Mouse (Mus musculus) midbrain, embryonic 12.5 days (tissue): ENCODE results near the gene Ccer1. TPM values are rescaled to one million over a fixed set of nuclear protein-coding genes. Genes with fewer than 3 reads are reported as not detected.
A peak's percentile ranks its signal among the peaks of the same experiment; 100 is the strongest.

Source experiments
- ATAC-seq: fragments of 200-750 bp; cut with Nextera tagmentation; 2 replicates; pipeline ENCODE4 v1.8.0; 2017; ENCODE audit warnings: low read depth, moderate TSS enrichment, moderate library complexity; ENCODE audit not compliant: low FRiP score
- H3K27ac ChIP-seq: fragments of 300-500 bp; sonication (generic); replicated peaks from 2 replicates; pipeline ENCODE4 v1.5.1; 2016; ENCODE audit warnings: mild to moderate bottlenecking
- H3K27me3 ChIP-seq: fragments of 300-500 bp; sonication (generic); 2 replicates; pipeline ENCODE4 v1.6.1; 2016; ENCODE audit warnings: mild to moderate bottlenecking
- H3K36me3 ChIP-seq: fragments of 300-500 bp; sonication (generic); 2 replicates; pipeline ENCODE4 v1.6.1; 2016
- H3K4me1 ChIP-seq: fragments of 300-500 bp; sonication (generic); 2 replicates; pipeline ENCODE4 v1.6.1; 2016
- H3K4me2 ChIP-seq: fragments of 300-500 bp; sonication (generic); replicated peaks from 2 replicates; pipeline ENCODE4 v1.6.1; 2016; ENCODE audit warnings: mild to moderate bottlenecking, moderate library complexity
- H3K4me3 ChIP-seq: fragments of 300-500 bp; sonication (generic); 2 replicates; pipeline ENCODE4 v1.5.1; 2016; ENCODE audit warnings: mild to moderate bottlenecking
- H3K9ac ChIP-seq: fragments of 300-500 bp; sonication (generic); replicated peaks from 2 replicates; pipeline ENCODE4 v1.6.1; 2016; ENCODE audit warnings: mild to moderate bottlenecking, moderate library complexity
- H3K9me3 ChIP-seq: fragments of 300-500 bp; sonication (generic); 2 replicates; pipeline ENCODE4 v1.6.1; 2016; ENCODE audit warnings: mild to moderate bottlenecking
- WGBS: fragments of 180-500 bp; shearing (Covaris S2); methylation state at CpG from one replicate; pipeline ENCODE4 v1.1.7; 2016; 5-methylcytosine and 5-hydroxymethylcytosine counted together
- polyA plus RNA-seq: library from polyadenylated mRNA; unstranded; fragments of >200 nt; fragmentation: Nextera tagmentation; extraction: Ambion mirVana; gene quantifications from 2 replicates; pipeline ENCODE4 v1.2.1, GENCODE M21; 2016

Ccer1 gene
- not detected in 2 replicates for polyA plus RNA-seq

DNA sequence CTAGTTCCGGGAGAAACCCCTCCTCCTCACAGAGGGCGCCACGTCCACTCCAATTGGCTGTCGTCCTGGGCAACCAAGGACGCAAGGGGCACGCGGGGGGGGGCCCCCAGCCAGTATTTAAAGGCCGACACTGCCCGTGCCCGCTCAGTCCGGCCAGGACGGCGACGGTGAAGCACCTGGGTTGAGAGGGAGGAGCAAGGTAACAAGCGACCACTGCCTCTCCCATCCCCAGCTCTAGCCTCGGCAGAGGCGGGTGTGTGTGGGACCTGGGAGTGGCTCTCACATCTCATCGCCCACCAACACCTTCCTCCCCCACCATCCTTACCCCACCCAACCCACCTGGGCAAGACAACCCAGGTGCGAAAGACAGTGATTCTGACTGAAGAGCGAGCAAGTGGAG is at the start of gene Ccer1:
Gene Ccer1 (plus strand): TSS at position 147 of the 400 bp plus-strand sequence.
- no peak within 1 kb of the TSS for H3K27ac ChIP-seq
- 72% methylated on average over 20 of the region's 20 CpGs for WGBS
- no peak within 1 kb of the TSS for H3K9ac ChIP-seq
- H3K4me2 ChIP-seq = no peak within 1 kb of the TSS
- H3K4me3 ChIP-seq = no peak within 1 kb of the TSS
- ATAC-seq = no peak; the same call in 1 of the 2 replicates
- H3K27me3 ChIP-seq = no peaks in the 10 kb centered on the region
- no peaks in the 10 kb centered on the region for H3K4me1 ChIP-seq
- H3K9me3 ChIP-seq = peaks cover 7% of the 10 kb centered on the region; the same call in 1 of the 2 replicates
- no peaks in the 10 kb centered on the region for H3K36me3 ChIP-seq

DNA sequence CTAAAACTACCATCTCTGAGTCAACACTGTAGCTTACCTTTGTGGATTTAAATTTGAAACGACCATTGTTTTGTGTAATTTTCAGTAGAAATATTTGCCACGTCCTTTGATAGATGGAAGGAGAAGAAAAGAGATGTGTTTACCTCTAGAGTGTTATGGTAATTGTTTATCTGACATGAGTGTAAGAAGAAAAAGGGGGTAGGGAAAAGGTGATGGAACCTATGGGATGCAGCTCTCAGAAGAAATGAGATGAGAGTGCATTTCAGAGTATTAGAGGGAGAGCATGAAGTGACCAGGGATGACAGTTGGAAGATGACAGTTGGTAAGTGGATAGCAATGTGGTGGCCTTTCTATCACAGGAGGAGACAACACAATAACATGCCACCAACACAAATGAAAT is 49.1 kb upstream of the Ccer1 start, which contains the start of gene Epyc:
Gene Epyc (plus strand): TSS at position 301 of the 400 bp plus-strand sequence.
- Histone ChIP-seq H3K4me2 (no peak within 1 kb of the TSS), H3K9me3 (no peaks in the 10 kb centered on the region), H3K9ac (no peak within 1 kb of the TSS), H3K27ac (no peak within 1 kb of the TSS), H3K4me1 (no peaks in the 10 kb centered on the region), H3K27me3 (no peaks in the 10 kb centered on the region), H3K36me3 (no peaks in the 10 kb centered on the region), H3K4me3 (no peak within 1 kb of the TSS)
- 94% methylated on average over 2 of the region's 2 CpGs for WGBS
- no peak for ATAC-seq

GRCm38 (mm10) chr10:97650334-97650733 is 42.5 kb upstream of the Ccer1 start:
- no peak for ATAC-seq
- no peak overlapping the region for H3K4me3 ChIP-seq
- no peaks in the 10 kb centered on the region for H3K27me3 ChIP-seq
- H3K36me3 ChIP-seq = no peaks in the 10 kb centered on the region
- no peaks in the 10 kb centered on the region for H3K9me3 ChIP-seq
- H3K4me2 ChIP-seq = no peak overlapping the region
- no peak overlapping the region for H3K27ac ChIP-seq
- H3K9ac ChIP-seq = no peak overlapping the region
- 66% methylated on average over 2 of the region's 2 CpGs for WGBS
- no peaks in the 10 kb centered on the region for H3K4me1 ChIP-seq

DNA sequence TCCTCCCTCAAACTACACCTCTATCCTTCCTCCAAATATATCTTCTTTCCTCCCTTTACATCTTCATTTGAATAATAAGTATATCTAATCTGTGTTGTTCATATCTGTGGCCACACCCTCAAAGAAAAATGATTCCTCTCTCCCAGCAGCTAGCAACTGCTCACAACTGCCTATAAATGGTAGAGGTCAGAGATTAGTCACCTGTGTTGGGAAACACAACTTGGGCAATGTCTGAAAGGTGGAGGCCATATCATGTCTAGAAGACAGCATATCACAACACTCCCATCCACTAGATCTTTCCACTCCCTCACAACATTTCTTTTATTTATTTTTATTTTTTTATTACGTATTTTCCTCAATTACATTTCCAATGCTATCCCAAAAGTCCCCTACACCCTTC is 33.4 kb upstream of the Ccer1 start:
- Histone ChIP-seq H3K27ac (no peak overlapping the region), H3K4me3 (no peak overlapping the region), H3K36me3 (no peaks in the 10 kb centered on the region), H3K9ac (no peak overlapping the region), H3K9me3 (no peaks in the 10 kb centered on the region), H3K27me3 (no peaks in the 10 kb centered on the region), H3K4me2 (no peak overlapping the region), H3K4me1 (no peaks in the 10 kb centered on the region)
- ATAC-seq = no peak
- 85% methylated on average over 1 of the region's 1 CpGs for WGBS

- no peaks in the 10 kb centered on the region for H3K4me1 ChIP-seq
- no peaks in the 10 kb centered on the region for H3K27me3 ChIP-seq
- no peak overlapping the region for H3K9ac ChIP-seq
- ATAC-seq = no peak
- no peak overlapping the region for H3K4me3 ChIP-seq
- H3K4me2 ChIP-seq = no peak overlapping the region
- H3K36me3 ChIP-seq = no peaks in the 10 kb centered on the region
- H3K27ac ChIP-seq = no peak overlapping the region
- H3K9me3 ChIP-seq = no peaks in the 10 kb centered on the region
- 64% methylated on average over 4 of the region's 4 CpGs for WGBS
These were observed 24.2 kb upstream of the Ccer1 start for GRCm38 (mm10) chr10:97668656-97669055.

GRCm38 (mm10) chr10:97670202-97670601 is 22.7 kb upstream of the Ccer1 start:
- Histone ChIP-seq H3K4me3 (no peak overlapping the region), H3K9ac (no peak overlapping the region)
- ATAC-seq = no peak

GRCm38 (mm10) chr10:97673239-97673638 is 19.6 kb upstream of the Ccer1 start:
- Histone ChIP-seq H3K4me1 (no peaks in the 10 kb centered on the region), H3K4me2 (no peak overlapping the region), H3K4me3 (no peak overlapping the region), H3K27ac (no peak overlapping the region), H3K9ac (no peak overlapping the region), H3K9me3 (no peaks in the 10 kb centered on the region), H3K36me3 (no peaks in the 10 kb centered on the region), H3K27me3 (no peaks in the 10 kb centered on the region)
- WGBS = 80% methylated on average over 2 of the region's 2 CpGs
- no peak for ATAC-seq

More at GRCm38 (mm10) chr10:97670202-97670601, 22.7 kb upstream of the Ccer1 start:
- Histone ChIP-seq H3K36me3 (no peaks in the 10 kb centered on the region), H3K27ac (no peak overlapping the region), H3K9me3 (no peaks in the 10 kb centered on the region), H3K4me2 (no peak overlapping the region), H3K27me3 (no peaks in the 10 kb centered on the region), H3K4me1 (no peaks in the 10 kb centered on the region)
- WGBS = 65% methylated on average over 4 of the region's 4 CpGs

DNA sequence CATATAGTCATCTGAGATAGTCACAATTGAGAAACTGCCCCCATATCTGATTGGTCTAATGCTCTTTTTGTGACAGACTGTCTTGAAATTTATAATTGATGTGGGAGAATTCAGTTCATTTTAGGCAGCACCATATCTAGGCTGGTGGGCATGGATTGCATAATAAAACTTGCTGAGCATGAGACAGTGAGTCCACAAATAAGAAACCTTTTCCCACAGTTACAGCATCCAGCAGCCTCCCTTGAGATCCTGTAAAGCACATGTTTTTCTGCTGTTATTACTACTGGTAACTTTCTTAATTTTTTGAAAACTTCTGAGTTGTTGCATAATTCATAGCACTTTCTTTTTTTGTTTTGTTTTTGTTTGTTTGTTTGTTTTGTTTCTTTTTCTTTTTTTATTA is 9.9 kb upstream of the Ccer1 start:
- no peaks in the 10 kb centered on the region for H3K27me3 ChIP-seq

DNA sequence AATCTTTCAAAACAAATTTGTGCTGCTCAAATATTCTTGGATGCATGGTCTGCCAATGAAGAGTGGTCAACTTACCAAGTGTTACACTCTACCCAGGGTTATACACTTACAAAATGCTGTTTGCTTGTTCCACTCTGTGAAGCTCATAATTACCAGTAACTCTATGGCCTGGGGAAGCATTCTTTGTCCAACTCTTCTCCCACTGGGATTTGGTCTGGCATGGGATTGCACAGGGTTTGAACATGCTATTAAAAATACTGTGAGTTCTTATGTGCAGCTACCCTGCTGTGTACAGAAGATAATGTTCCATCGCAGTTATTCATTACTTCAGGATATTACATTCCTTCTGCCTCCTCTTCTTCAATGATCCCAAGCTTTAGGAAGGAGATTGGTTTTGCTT is 5.7 kb upstream of the Ccer1 start:
- no peaks in the 10 kb centered on the region for H3K9me3 ChIP-seq
- H3K4me3 ChIP-seq = no peak overlapping the region
- H3K4me1 ChIP-seq = no peaks in the 10 kb centered on the region
- no peak overlapping the region for H3K9ac ChIP-seq
- no peak overlapping the region for H3K4me2 ChIP-seq
- WGBS = 90% methylated on average over 1 of the region's 1 CpGs
- H3K36me3 ChIP-seq = no peaks in the 10 kb centered on the region
- no peak for ATAC-seq
- no peak overlapping the region for H3K27ac ChIP-seq
- no peaks in the 10 kb centered on the region for H3K27me3 ChIP-seq

More for the DNA sequence above, 9.9 kb upstream of the Ccer1 start:
- no peak overlapping the region for H3K4me2 ChIP-seq
- H3K4me3 ChIP-seq = no peak overlapping the region
- no peaks in the 10 kb centered on the region for H3K36me3 ChIP-seq
- H3K27ac ChIP-seq = no peak overlapping the region
- no peak overlapping the region for H3K9ac ChIP-seq
- ATAC-seq = no peak
- no peaks in the 10 kb centered on the region for H3K4me1 ChIP-seq
- H3K9me3 ChIP-seq = no peaks in the 10 kb centered on the region

- Histone ChIP-seq H3K9ac (no peak overlapping the region), H3K4me3 (no peak overlapping the region), H3K4me2 (no peak overlapping the region), H3K9me3 (peaks cover 7% of the 10 kb centered on the region; the same call in 1 of the 2 replicates), H3K36me3 (no peaks in the 10 kb centered on the region), H3K27me3 (no peaks in the 10 kb centered on the region), H3K27ac (no peak overlapping the region), H3K4me1 (no peaks in the 10 kb centered on the region)
- WGBS = 85% methylated on average over 3 of the region's 3 CpGs
- no peak for ATAC-seq
These were observed 3.4 kb upstream of the Ccer1 start for GRCm38 (mm10) chr10:97689425-97689824.

DNA sequence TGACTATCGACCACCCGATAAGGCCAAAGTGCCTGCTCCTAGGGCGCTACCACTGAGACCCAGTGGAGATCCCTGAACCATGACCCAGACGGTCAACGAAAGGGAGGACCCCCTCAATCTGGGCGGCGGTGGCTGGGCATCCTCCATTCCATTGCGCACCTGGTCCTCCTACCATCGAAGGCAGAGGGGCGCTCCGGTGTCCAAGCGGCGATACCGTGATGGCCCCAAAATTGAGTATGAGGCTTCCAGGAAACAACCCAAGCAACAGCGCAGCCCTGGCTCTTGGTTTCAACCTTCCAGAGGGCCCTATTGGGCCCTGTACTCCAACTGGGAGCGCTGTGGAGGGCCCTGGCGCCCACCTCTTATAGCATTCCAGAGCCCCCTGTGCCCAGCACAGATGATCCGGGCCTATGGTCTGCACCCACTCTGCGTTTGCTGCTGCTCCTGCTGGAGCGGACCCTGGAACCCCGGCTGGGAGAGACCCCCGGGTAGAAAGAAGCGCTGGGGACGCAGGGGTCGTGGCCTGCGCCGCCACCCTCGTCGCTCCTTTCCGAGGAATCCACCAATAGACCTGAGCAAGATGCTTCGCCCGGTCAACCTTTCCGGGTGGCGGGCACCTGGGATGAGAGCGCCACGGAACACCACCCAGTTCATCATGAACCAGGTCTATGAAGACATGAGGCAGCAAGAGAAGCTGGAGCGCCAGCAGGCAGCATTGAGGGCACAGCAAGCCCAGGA is 708 bp downstream of the Ccer1 start:
- 92% methylated on average over 37 of the region's 37 CpGs for whole genome bisulfite sequencing

GRCm38 (mm10) chr10:97702321-97702720 is 9.5 kb downstream of the Ccer1 start:
- ATAC-seq = no peak
- Histone ChIP-seq H3K27me3 (no peaks in the 10 kb centered on the region), H3K4me3 (no peak overlapping the region), H3K4me2 (no peak overlapping the region), H3K9ac (no peak overlapping the region), H3K4me1 (no peaks in the 10 kb centered on the region), H3K27ac (no peak overlapping the region), H3K9me3 (no peaks in the 10 kb centered on the region), H3K36me3 (no peaks in the 10 kb centered on the region)

More for the DNA sequence above, 708 bp downstream of the Ccer1 start:
- Histone ChIP-seq H3K4me2 (no peak overlapping the region), H3K4me3 (no peak overlapping the region), H3K9me3 (peaks cover 7% of the 10 kb centered on the region; the same call in 1 of the 2 replicates), H3K36me3 (no peaks in the 10 kb centered on the region), H3K9ac (no peak overlapping the region), H3K27ac (no peak overlapping the region), H3K27me3 (no peaks in the 10 kb centered on the region), H3K4me1 (no peaks in the 10 kb centered on the region)
- ATAC-seq = 0 out of 2 replicates have a peak, but pooled peaks have one; percentile 16
